Mouse (Mus musculus) liver, embryonic 15.5 days (tissue): ENCODE measurements around the gene Daam2. TPM values are rescaled to one million over a fixed set of nuclear protein-coding genes. Genes with fewer than 3 reads are reported as not detected.
A peak's percentile ranks its signal among the peaks of the same experiment; 100 is the strongest.

ENCODE experiments used
- ATAC-seq: fragments of 200-750 bp; cut with Nextera tagmentation; 2 replicates; pipeline ENCODE4 v1.8.0; 2017; ENCODE audit warnings: moderate number of reproducible peaks, mild to moderate bottlenecking, moderate library complexity; ENCODE audit not compliant: insufficient read depth
- H3K27ac ChIP-seq: fragments of 300-500 bp; sonication (generic); replicated peaks from 2 replicates; pipeline ENCODE4 v1.5.1; 2015; ENCODE audit warnings: mild to moderate bottlenecking, inconsistent platforms
- H3K27me3 ChIP-seq: fragments of 300-500 bp; sonication (generic); 2 replicates; pipeline ENCODE4 v1.6.1; 2015; ENCODE audit warnings: mild to moderate bottlenecking, inconsistent platforms
- H3K36me3 ChIP-seq: fragments of 300-500 bp; sonication (generic); replicated peaks from 2 replicates; pipeline ENCODE4 v1.6.1; 2015; ENCODE audit warnings: moderate library complexity, mild to moderate bottlenecking, inconsistent platforms
- H3K4me1 ChIP-seq: fragments of 300-500 bp; sonication (generic); replicated peaks from 2 replicates; pipeline ENCODE4 v1.6.1; 2015; ENCODE audit warnings: inconsistent platforms
- H3K4me2 ChIP-seq: fragments of 300-500 bp; sonication (generic); 2 replicates; pipeline ENCODE4 v1.6.1; 2015; ENCODE audit warnings: moderate library complexity, mild to moderate bottlenecking, inconsistent platforms
- H3K4me3 ChIP-seq: fragments of 300-500 bp; sonication (generic); replicated peaks from 2 replicates; pipeline ENCODE4 v1.5.1; 2015; ENCODE audit warnings: mild to moderate bottlenecking, inconsistent platforms
- H3K9ac ChIP-seq: fragments of 300-500 bp; sonication (generic); 2 replicates; pipeline ENCODE4 v1.6.1; 2015; ENCODE audit warnings: moderate library complexity, mild to moderate bottlenecking, inconsistent platforms
- H3K9me3 ChIP-seq: fragments of 300-500 bp; sonication (generic); replicated peaks from 2 replicates; pipeline ENCODE4 v1.6.1; 2016; ENCODE audit warnings: inconsistent platforms
- WGBS: fragments of 180-500 bp; shearing (Covaris S2); methylation state at CpG from one replicate; pipeline ENCODE4 v1.1.7; 2015; ENCODE audit warnings: mixed read lengths; ENCODE audit not compliant: insufficient replicate concordance; 5-methylcytosine and 5-hydroxymethylcytosine counted together
- polyA plus RNA-seq: library from polyadenylated mRNA; unstranded; fragments of >200 nt; fragmentation: Nextera tagmentation; extraction: Ambion mirVana; gene quantifications from 2 replicates; pipeline ENCODE4 v1.2.1, GENCODE M21; 2015

Gene Daam2
- polyA plus RNA-seq, 1 experiment from 2014 or later: 0.33 TPM

DNA sequence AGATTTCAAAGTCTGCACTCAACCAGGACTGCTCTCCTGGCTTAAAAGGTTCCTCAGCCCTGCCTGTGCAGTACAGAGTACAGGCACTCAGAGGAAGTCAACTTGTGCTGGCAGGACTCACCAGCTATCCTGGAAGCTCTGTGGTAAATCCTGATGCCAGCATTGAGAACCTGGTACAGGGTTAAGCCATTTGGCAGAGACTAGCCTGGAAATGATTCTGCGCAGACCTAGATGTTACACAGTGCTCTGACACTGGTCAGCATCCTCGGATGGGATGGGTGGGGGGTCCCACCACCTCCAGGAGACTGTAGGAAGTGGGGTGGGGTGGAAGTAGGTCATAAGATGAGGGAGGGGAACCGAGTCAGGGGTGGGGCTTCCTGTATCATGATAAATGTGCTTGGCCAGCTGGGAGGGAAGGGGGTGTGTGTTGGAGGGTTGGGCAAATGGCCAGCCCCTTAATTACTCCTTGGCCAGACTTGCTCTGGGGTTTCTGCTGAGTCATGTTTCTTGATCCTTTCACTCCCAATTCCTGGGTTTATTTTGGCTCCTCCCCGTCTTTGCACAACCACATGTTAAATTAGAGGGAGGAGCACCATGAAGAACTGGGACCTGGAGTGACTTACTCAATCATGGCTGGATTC lies 132.0 kb downstream of the Daam2 start:
- 48% methylated on average over 4 of the region's 4 CpGs for WGBS
- H3K9ac ChIP-seq: peak overlapping the region; percentile 7; the same call in 1 of the 2 replicates
- peaks cover 56% of the 10 kb centered on the region for H3K36me3 ChIP-seq
- peaks cover 86% of the 10 kb centered on the region for H3K4me1 ChIP-seq
- no peak for ATAC-seq
- no peaks in the 10 kb centered on the region for H3K27me3 ChIP-seq
- peak overlapping the region; percentile 74 for H3K4me2 ChIP-seq
- H3K27ac ChIP-seq: peak overlapping the region; percentile 84
- no peaks in the 10 kb centered on the region for H3K9me3 ChIP-seq
- H3K4me3 ChIP-seq: no peak overlapping the region

DNA sequence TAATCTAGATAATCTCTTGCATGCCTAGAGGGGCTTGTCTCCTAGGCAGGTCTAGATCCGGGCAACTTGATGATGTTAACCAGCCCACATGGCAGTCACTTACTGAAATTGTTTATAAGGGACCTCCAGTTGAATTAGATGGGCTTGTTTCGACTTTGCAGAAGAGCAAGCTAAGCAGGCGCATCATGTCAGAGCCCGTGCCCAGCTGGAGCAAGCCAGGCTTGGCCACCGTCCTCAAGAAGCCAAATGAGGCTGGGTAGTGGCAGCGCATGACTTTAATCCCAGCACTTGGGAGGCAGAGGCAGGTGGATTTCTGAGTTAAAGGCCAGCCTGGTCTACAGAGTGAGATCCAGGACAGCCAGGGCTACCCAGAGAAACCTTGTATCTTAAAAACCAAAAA lies 133.0 kb downstream of the Daam2 start:
- 79% methylated on average over 6 of the region's 6 CpGs for WGBS
- Histone ChIP-seq H3K4me3 (no peak overlapping the region), H3K4me2 (peak overlapping the region; percentile 74), H3K4me1 (peaks cover 77% of the 10 kb centered on the region), H3K9ac (no peak overlapping the region), H3K27ac (peak overlapping the region; percentile 84), H3K27me3 (no peaks in the 10 kb centered on the region), H3K36me3 (peaks cover 48% of the 10 kb centered on the region), H3K9me3 (no peaks in the 10 kb centered on the region)
- ATAC-seq: no peak

DNA sequence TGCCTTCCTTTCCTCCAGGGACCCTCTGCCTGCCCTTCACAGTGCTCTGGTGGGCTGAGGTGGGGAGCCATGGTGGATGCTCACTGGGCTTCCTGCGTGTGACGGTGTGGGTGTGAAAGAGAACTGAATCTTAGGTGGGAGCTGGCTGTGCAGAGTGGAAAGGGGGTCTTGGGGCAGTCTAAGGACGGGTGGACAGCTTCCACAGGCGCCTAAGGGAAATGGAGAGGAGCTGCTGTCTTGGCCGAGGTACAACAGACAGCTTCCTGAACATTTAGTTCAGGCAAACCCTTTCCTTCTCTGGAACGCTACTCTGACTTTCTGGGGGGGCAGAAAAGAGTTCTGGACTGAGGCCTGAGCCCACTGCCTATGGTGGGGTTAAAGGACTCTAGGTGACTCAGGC lies 134.0 kb downstream of the Daam2 start:
- Histone ChIP-seq H3K27ac (peak overlapping the region; percentile 92), H3K9ac (peak overlapping the region; percentile 96), H3K4me1 (peaks cover 67% of the 10 kb centered on the region), H3K27me3 (no peaks in the 10 kb centered on the region), H3K36me3 (peaks cover 38% of the 10 kb centered on the region), H3K4me2 (peak overlapping the region; percentile 74), H3K4me3 (peak overlapping the region; percentile 90), H3K9me3 (no peaks in the 10 kb centered on the region)
- WGBS: 59% methylated on average over 6 of the region's 6 CpGs
- ATAC-seq: no peak

DNA sequence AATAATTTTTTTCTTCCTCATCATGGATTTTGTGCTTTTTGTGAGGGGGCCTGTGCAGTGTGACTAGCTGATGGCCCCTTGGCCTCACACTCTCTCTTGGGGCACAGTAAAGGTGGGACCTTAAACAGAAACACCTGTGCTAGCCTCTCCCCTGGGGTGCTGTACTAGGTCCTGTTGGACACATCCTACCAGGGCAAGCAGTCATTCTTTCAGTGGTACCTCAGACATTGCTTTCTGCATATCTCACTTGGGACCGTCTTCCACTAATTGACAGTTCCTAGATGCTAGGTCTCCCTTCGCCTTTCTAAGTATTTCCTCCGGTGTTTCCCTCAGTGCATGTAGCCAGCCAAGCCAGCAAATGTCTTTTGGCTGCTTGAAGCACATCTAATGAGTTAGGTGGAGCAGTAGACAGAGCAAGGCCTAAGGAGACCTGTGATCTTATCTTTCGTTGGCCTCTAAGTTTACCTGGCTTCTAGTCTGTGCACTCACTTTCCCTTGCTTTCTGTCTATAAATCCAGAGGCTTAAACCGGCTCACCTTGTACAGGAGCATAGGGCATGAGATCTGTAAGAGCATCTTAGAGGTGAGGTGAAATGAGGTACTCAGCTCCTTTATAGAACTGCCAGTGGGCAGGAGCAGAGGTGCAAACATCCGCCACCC lies 134.5 kb downstream of the Daam2 start:
- Histone ChIP-seq H3K9ac (peak overlapping the region; percentile 96), H3K4me2 (peak overlapping the region; percentile 74), H3K9me3 (no peaks in the 10 kb centered on the region), H3K4me3 (peak overlapping the region; percentile 90), H3K27ac (peak overlapping the region; percentile 92), H3K36me3 (peaks cover 32% of the 10 kb centered on the region), H3K4me1 (peaks cover 62% of the 10 kb centered on the region), H3K27me3 (no peaks in the 10 kb centered on the region)
- no peak for ATAC-seq
- 67% methylated on average over 6 of the region's 6 CpGs for WGBS

DNA sequence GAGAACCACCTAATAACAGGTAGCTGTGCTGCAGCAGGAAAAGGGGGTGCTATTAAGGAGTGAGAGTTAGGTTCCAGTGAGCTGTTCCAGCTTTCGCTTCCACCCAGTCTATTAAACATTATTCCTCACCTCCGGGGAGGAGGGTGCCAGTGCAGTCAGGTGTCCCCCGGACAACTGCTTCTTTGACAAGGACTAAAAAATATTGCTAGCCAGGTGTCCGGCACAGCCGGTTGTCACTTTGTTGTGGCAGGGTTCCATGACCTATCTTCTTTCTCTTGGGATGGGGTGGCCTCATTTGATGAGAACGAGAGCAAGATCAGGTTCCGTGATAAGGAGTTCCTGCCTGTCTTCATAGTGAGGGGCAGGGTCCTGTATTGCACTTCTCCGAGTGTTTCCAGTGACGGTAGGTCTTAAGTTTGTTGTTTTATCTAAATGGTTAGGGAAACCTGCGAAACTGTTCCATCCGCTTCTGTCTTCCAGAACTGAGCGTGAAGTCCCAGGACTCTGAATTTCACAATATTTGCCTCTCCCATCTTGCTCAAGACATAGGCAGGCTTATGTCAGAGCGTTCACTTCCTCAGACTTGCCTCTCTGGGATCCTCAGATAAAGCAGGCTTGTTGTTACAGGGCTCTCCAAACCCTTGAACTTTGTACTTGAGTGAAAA lies 135.3 kb downstream of the Daam2 start:
- ATAC-seq: peak; percentile 41
- H3K4me1 ChIP-seq: peaks cover 55% of the 10 kb centered on the region
- peak overlapping the region; percentile 90 for H3K4me3 ChIP-seq
- peak overlapping the region; percentile 92 for H3K27ac ChIP-seq
- 5% methylated on average over 13 of the region's 13 CpGs for WGBS
- no peaks in the 10 kb centered on the region for H3K9me3 ChIP-seq
- no peaks in the 10 kb centered on the region for H3K27me3 ChIP-seq
- peak overlapping the region; percentile 74 for H3K4me2 ChIP-seq
- peaks cover 25% of the 10 kb centered on the region for H3K36me3 ChIP-seq
- peak overlapping the region; percentile 96 for H3K9ac ChIP-seq

DNA sequence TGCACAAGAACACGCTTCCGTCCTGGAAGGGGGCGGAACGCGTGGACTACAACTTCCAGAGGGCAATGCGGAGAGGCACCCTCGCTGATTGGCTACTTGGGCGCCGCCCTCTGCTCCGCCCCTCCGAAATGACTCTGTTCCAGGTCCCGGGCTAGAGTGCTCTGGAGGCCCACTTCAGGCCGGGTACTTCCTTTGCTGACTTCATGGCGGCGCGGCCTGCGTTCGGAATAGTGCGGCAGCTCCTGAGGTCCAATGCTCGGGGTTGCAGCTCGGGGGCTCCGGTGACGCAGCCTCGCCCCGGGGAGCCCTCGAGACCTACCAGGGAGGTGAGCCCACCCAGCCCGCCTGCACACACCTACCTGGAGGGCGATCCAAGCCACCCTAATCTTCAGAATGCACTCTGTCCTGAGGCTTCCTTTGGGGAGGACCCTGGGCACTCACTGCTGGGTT lies 135.9 kb downstream of the Daam2 start, which contains the start of gene Mocs1:
TSS of gene Mocs1 (plus strand) at position 124 of the 450 bp plus-strand sequence.
- H3K27ac ChIP-seq: peak within 1 kb of the TSS; percentile 92
- H3K4me3 ChIP-seq: peak within 1 kb of the TSS; percentile 90
- H3K4me1 ChIP-seq: peaks cover 49% of the 10 kb centered on the region
- H3K9ac ChIP-seq: peak within 1 kb of the TSS; percentile 96
- ATAC-seq: peak; percentile 95
- peaks cover 19% of the 10 kb centered on the region for H3K36me3 ChIP-seq
- no peaks in the 10 kb centered on the region for H3K27me3 ChIP-seq
- peak within 1 kb of the TSS; percentile 74 for H3K4me2 ChIP-seq
- under 1% methylated on average over 28 of the region's 28 CpGs for WGBS
- no peaks in the 10 kb centered on the region for H3K9me3 ChIP-seq

DNA sequence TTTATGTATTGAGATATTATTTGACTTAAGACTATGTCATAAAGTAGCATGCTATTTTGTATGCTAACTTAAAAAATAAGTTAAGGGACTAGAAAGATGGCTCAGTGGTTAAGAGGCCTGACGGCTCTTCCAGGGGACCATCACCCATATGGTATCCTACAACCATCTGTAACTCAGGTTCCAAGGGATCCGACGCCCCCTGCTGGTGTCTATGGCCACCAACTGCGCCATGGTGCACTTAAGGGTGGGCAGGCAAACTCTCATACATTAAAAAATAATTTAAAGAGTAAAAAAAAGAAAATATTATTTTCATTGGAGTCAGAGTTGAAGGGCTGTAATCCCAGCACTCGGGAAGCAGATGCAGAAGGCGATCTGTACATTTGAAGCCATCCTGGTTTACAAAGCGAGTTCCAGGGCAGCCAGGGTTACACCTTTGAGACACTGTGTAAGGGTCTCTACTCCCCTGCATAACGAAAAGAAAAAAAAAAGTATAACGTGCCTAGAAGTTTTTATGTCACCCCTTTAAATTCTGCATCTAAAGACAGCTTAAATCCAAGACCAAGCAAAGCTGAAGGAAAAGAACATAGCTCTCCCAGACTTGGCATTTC lies 136.4 kb downstream of the Daam2 start:
- Histone ChIP-seq H3K9me3 (no peaks in the 10 kb centered on the region), H3K4me3 (peak overlapping the region; percentile 90), H3K27me3 (no peaks in the 10 kb centered on the region), H3K4me1 (peaks cover 44% of the 10 kb centered on the region), H3K4me2 (peak overlapping the region; percentile 74), H3K9ac (no peak overlapping the region), H3K36me3 (peaks cover 14% of the 10 kb centered on the region), H3K27ac (no peak overlapping the region)
- peak; percentile 1; the same call in 1 of the 2 replicates for ATAC-seq
- WGBS: 15% methylated on average over 9 of the region's 9 CpGs

DNA sequence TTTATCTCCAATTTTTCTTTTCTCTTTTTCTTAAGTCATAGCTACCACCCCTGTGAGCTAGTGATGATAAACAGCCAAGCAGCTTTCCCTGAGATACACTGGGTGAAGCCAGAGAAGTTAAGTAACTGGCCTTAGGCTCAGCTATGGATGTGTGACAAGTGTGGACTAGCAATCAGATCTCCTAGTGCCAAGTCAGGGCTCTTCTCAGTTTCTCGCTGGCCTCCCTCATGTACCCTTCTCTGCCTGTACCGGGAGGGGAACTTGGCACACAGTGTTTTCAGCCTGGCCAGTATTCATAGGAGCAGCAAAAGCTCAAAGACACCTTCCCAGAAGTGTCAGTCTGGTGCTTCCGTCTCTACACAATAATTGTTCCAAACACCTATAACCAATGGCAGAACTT lies 140.3 kb downstream of the Daam2 start:
- no peak overlapping the region for H3K27ac ChIP-seq
- H3K9me3 ChIP-seq: no peaks in the 10 kb centered on the region
- H3K9ac ChIP-seq: no peak overlapping the region
- no peak overlapping the region for H3K4me2 ChIP-seq
- no peak overlapping the region for H3K4me3 ChIP-seq
- ATAC-seq: no peak
- H3K4me1 ChIP-seq: peaks cover 19% of the 10 kb centered on the region
- WGBS: 68% methylated on average over 3 of the region's 3 CpGs
- H3K27me3 ChIP-seq: no peaks in the 10 kb centered on the region
- H3K36me3 ChIP-seq: no peaks in the 10 kb centered on the region

DNA sequence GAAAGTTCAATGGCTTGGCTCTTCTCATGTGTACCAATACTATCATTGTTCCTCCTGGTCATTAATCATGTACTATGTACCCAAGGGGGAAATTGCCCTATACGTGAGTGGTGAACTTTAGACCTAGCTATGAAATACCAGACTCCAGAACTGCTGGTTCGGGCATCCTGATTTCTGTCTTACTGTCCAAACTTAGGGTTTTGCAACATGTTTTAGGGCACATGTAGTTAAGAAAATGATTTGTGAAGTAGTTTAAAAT lies 141.1 kb downstream of the Daam2 start:
- H3K4me3 ChIP-seq: no peak overlapping the region
- 74% methylated on average over 2 of the region's 2 CpGs for WGBS

DNA sequence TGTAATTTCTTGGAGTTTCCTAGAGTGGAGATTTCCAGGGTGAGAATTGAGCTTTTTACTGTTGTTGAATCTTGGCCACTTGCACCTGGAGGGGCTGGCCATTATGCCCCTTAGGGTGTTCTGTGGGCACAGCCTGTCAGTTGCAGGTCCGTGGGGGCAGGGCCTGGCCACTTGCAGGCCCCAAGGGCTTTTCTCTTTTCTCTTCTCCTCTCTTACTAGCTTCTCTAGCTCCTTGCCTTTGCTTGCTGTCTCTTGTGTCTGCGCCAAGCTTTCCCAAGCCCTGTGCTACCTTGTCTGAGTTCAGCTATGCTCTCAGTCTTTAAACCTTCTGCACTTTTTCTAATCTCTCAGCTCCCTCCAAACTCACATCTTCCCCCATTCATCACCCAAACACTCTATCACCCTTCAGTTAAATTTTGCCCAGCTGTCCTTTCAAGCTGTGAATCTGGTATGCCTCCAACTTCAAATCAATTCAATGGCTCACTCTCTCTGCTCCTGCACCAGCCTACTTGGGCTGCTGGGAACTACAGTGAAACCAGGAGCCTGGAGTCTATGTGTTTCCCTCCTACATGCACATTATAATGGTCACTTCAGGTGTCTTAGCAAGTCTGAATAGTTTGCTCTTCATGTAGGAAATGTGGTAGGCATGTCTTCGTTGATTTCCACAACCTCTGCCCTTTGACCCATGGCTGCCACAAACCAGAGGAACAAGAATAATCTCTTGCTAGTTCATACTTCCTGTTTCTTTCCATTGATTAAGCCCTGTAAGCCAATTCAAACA lies 141.7 kb downstream of the Daam2 start:
- no peak overlapping the region for H3K27ac ChIP-seq
- H3K27me3 ChIP-seq: no peaks in the 10 kb centered on the region
- WGBS: 45% methylated on average over 3 of the region's 3 CpGs
- no peaks in the 10 kb centered on the region for H3K36me3 ChIP-seq
- H3K9ac ChIP-seq: no peak overlapping the region
- no peaks in the 10 kb centered on the region for H3K9me3 ChIP-seq
- H3K4me2 ChIP-seq: no peak overlapping the region
- H3K4me1 ChIP-seq: peaks cover 13% of the 10 kb centered on the region
- no peak for ATAC-seq
- no peak overlapping the region for H3K4me3 ChIP-seq

More for the DNA sequence above, 141.1 kb downstream of the Daam2 start:
- no peak overlapping the region for H3K4me2 ChIP-seq
- no peaks in the 10 kb centered on the region for H3K9me3 ChIP-seq
- H3K9ac ChIP-seq: no peak overlapping the region
- peaks cover 18% of the 10 kb centered on the region for H3K4me1 ChIP-seq
- H3K36me3 ChIP-seq: no peaks in the 10 kb centered on the region
- no peaks in the 10 kb centered on the region for H3K27me3 ChIP-seq
- no peak for ATAC-seq
- no peak overlapping the region for H3K27ac ChIP-seq
